Mouse (Mus musculus): Measurements from ENCODE around the gene 1500011B03Rik. TPM values are rescaled to one million over a fixed set of nuclear protein-coding genes. Genes with fewer than 3 reads are reported as not detected.
A peak's percentile ranks its signal among the peaks of the same experiment; 100 is the strongest.

Gene 1500011B03Rik
- total RNA-seq, 2 experiments from 2014 or later: 9.4 to 10.5 TPM

DNA sequence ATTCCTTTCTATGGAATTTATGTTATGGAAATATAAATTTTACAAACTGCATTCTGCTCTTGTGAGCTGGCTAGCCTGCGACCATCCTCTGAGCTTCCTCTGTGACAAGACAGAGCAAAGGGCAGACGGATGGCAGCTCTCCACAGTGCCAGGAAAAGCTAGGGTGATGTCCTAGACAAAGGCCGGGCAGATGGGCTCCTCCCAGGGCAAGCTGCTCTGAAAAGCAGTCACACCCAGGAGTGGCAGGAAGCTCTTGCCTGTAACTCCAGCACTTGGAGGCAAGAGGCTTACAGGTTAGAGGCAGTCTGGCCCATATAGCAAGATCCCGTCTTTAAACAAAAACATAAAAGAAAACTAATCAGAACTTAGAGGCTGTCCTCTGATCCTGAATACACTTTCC, 28.7 kb downstream of the 1500011B03Rik start:
- intact Hi-C loops (cut with DNase I; ENCODE audit: low total_unique reads): no loop called here
- DNase-seq: no peak

DNA sequence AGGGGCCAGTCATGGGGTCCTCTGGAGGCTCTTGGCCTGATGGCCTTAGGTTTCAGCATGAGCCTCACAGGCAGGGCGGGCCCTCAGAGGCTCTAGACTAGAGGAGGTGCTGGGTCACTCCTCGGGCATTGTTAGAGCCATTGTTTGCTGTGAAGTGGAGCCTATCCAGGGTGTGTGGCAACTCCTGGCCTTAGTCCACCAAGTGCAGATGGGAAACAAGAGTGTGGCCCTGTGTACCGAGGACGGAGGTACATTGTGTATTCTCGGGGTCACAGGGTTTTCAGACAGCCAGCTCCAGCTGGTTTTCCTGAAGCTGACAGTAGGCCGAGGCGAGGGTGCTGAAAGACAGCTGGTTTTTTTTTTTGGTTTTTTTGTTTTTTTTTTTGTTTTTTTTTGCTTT, 30.0 kb downstream of the 1500011B03Rik start:
- intact Hi-C loops (cut with DNase I; ENCODE audit: low total_unique reads): no loop called here

DNA sequence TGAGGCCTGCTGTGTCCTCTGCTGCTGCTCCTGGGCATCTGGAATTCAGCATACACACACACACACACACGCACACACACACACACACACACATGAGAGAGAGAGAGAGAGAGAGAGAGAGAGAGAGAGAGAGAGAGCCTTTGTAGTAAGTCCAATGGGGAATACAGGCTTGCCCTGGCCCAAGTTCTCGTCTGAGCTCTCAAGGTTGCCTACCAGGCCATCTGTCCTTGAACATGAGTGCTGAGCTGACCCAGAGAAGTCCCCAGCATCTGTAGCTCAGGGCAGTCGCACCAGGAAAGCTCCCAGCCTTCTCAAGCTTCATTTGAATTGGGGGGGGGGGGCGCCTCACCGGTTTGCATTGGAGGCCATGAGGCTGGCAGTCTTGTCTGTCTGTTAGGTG, 38.1 kb downstream of the 1500011B03Rik start:
- no peak for DNase-seq
- intact Hi-C loops (cut with DNase I; ENCODE audit: low total_unique reads): no loop called here

More for the DNA sequence above, 30.0 kb downstream of the 1500011B03Rik start:
- no peak for DNase-seq

DNA sequence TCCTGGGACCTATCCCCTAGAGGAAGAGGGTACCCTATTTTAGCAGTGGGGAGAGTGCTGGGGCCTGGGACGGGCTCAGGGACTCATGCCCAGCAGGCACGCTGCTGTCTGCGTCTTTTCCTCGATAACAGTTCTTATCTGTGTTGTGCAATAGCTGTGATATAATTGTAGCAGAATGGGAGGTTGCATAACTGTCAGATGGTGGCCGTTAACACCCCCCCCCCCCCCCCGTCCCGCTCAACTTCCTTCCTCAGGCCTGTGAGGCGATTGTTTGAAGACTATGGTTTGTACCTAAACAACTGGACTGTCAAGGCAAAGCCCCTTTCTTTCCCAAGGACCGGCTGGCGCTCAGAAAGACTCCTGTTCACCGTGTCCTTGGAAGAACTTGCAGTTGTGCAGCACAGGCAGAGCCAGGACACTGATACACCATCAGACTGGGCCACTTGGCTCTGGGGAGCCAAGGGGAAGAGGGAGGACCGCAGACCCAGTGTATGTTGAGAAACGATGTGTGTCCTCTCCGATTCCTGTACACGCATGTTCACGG, 38.6 kb downstream of the 1500011B03Rik start:
- DNase-seq: no peak
- intact Hi-C loops (cut with DNase I; ENCODE audit: low total_unique reads): no loop called here

DNA sequence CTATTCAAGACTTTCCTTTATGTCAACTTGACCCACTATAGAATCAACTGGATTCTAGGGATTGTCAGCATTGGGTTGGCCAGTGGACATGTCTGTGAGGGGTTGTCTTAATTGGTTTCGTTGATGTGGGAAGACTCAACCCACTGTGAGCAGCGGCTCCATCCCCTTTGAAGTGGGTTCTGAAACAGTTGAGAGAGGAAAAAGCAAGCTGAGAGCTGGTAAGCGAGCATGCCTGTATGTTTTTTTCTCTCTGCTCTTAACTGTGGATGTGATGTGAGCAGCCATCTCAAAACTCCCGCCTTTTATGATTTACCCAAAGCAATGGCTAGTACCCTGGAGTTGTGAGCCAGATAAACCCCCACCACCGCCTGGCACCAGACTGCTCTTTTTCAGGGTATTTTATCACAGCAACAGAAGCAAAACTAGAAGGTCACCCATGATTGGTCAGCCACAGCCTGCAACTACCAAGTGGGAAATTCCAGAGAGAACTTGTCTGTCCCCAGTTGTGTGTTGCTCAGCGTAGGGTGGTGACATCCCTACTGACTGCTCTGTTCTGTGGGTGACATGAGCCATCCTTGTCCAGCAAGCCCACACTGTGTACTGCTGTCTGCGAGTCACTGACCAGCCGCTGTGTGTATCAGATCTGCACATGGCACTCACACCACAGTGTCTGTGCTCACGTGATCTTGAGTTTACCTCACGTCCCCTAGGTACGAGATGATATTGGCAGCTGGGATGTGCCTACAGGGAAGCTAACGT, 39.7 kb downstream of the 1500011B03Rik start:
- intact Hi-C loops (cut with DNase I; ENCODE audit: low total_unique reads): no loop called here
- DNase-seq: no peak

DNA sequence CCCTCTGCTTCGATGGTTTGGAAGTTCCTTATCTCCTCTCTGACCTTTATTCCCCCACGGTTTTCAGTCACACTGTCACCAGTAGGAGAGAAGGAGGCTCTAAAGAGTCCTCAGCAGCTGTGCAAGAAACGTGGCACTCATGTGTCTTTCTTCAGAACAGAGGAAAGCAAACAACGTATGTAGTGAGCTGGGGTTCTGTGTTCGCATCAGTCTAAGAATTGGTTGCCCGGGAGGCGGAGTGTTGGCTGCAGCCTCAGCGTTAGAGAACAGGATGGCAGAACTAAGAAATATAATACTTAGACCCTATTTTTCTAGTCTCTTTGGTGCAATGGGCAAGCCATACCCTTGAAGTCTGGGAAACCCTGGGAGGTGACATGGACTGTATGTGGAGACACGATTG, 40.3 kb downstream of the 1500011B03Rik start:
- intact Hi-C loops (cut with DNase I; ENCODE audit: low total_unique reads): no loop called here
- no peak for DNase-seq

DNA sequence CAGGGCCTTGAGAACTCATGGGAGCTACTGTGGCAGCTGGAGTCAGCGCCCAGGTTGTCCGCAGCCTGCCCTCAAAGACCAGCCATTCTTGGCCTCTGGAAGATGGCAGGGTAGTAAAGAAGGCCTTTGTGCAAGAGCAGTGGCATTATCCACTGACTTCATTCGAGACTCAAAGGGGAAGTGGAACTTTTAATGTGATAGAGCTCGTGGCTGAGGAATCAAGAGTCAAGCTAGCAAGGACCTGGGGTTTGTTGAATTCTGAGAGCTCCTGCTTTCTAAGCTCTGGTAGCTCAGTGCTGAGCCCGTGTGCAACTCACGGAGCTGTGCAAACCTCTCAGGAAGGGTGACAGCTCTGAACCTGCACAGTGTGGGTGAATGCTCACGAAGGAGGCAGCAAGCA, 42.4 kb downstream of the 1500011B03Rik start:
- no peak for DNase-seq
- intact Hi-C loops (cut with DNase I; ENCODE audit: low total_unique reads): no loop called here

DNA sequence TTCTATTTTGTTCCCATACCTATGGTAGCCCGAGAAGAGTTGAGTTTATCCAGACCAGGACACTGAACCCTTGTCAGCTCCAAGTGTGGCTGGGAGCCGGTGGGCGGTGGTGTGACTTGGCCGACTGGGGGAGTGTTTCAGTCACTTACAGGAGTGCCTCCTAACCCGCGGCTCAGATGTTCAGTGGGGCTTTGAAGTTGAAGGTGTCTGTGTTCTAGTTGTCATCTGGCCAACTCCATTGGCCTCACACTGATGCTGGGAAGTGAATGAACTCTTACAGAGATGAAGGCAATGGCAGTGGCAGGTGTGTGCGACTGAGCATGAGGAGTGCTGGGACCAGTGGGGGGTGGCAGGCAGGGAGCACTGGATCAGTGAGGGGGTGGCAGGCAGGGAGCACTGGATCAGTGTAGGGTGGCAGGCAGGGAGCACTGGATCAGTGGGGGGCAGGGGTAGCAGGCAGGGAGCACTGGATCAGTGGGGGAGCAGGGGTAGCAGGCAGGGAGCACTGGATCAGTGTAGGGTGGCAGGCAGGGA, 43.2 kb downstream of the 1500011B03Rik start:
- intact Hi-C loops (cut with DNase I; ENCODE audit: low total_unique reads): no loop called here

DNA sequence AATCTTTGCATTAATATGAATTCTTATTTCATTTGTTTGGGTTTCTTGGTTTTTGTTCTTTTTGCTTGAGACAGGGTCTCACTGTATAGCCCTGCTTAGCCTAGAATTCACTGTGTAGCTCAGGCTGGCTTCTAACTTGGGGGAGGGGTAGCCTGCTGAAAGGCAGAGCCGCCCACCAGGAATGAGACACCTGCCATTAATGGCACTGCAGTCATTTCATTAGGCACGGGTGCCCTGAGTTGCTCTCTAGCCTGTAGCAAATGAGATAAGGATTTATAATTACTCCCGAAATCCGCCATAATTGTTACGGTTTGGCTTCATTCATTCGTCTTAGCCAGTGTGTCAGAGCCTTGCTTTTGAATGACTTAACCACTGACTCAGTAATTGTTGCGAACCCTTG, 47.1 kb downstream of the 1500011B03Rik start:
- intact Hi-C loops (cut with DNase I; ENCODE audit: low total_unique reads): no loop called here

More for the DNA sequence above, 43.2 kb downstream of the 1500011B03Rik start:
- DNase-seq: no peak

DNA sequence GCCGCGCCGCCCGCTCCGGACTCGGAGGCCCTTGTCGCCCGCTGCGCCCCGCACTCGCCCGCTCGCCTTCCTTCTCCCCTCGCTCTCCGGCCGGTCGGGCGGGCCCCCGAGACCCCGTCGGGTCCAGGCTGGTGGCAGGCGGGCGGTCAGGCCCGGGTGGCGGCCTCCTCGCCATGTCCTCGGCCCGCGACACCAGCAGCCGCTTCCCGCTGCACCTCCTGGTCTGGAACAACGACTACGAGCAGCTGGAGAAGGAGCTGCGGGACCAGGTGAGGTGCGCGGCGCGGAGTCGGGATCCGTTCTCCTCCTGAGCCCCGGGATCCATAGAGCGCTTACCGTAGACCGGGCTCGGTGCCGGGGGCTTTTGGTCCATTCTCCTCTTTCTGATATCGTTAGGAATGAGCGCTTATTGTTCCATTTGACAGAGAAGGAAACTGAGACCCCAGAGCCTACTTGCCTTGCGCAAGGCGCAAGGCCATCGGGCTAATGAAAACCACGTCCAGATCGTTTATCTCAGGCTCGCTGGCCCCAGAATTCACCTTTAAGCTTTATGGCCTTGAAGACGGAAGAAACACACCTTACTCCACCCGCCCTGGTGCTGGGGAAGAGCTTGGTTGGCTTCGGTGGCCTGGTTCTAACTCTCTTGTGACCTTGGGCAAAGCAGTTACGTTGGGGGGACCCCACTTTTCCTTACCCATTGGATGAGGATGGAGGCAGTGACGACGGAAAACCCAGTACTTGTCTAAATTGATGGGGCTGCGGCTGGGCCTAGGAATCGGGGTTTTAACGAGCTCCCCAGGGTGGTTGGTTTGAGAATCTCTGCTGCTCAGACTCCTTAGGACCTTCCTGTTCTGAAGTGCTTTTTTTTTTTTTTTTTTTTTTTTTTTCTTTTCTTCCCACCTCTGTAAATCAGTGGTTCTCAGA, 48.0 kb downstream of the 1500011B03Rik start, which contains the start of gene Git2:
Git2 (minus strand) TSS at position 462 of the 924 bp plus-strand sequence.
- intact Hi-C loops (cut with DNase I; ENCODE audit: low total_unique reads): no loop called here
- DNase-seq: peak; percentile 26

More for the DNA sequence above, 47.1 kb downstream of the 1500011B03Rik start:
- no peak for DNase-seq

DNA sequence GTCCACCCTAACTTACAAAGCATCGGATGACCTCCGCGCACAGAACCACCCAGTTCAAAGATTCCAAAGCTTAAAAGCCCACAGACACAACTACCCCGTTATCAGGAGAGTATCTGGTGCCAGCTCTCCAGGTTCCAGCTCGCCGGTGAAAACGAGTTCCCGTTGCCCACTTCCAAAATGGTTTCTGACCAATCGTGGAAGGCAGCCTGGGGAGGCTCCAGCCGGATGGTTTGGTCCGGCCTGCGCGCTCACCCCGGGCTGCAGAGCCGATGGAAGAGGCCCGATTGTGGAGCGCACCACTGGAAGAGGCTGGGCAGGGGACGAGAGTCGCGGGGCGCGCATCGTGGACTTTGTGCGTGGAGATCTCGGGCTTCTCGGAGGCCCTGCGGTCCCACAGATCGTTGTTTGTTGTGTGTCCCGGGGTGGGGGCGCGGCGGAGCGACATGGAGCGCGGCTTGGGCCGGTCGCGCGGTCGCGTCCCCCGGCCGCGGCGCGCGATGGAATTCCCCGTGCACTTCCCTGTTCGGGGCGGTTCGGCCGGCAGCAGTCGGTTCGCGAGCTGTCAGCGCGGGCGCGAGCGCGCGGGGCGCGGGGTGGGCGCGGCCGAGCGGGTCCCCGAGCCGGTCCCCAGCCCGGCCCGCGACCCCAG, 48.7 kb downstream of the 1500011B03Rik start, which contains the start of gene Ankrd13a:
Ankrd13a (plus strand) TSS at position 275 of the 649 bp plus-strand sequence.
- intact Hi-C loops (cut with DNase I; ENCODE audit: low total_unique reads): no loop called here

DNA sequence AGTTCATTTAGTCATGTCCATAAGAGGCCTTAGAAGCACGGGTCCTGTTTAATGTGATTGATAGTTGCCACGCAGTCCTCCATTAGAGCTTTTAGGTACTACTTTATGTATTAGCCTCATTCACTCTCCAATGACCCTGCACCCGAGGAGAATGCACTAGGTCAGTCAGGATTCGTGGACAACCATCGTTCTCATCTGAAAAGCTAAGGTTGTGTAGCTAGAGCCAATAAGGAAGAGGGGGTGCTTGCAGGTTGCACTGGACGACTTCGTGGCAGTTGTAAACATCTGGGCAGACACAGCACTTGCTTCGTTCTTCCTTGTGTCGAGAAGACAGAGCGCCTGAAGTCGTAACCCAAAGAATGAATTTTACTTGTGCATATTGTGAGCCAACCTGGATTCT, 49.5 kb downstream of the 1500011B03Rik start:
- DNase-seq: no peak

More for the DNA sequence above, 48.7 kb downstream of the 1500011B03Rik start, which contains the start of gene Ankrd13a:
- peak; percentile 92 for DNase-seq

DNA sequence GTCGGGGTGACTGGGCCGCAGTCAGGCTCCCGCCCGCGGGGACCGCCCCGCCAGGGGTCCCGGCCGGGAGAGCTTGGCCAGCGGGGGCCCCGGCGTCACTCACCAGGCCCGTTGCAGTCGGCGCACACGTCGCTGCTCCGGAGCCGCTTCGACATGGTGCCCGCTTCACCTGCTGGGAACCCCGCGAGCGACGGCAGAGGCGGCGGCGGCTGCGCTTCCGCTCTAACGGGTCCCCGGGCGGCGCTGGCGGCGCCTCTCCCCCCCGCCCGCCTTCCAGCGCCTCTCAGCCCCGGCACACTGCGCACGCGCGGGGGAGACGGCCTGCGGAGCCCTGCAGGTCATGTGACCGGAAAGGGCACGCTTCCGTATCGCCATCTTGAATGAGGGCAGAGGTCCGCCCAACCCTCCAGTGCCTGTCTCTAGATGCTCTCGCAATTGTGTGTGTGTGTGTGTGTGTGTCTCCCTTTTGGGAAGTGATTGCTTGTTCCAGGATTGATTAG, 50.0 kb downstream of the 1500011B03Rik start:
- intact Hi-C loops (cut with DNase I; ENCODE audit: low total_unique reads): no loop called here

More for the DNA sequence above, 49.5 kb downstream of the 1500011B03Rik start:
- intact Hi-C loops (cut with DNase I; ENCODE audit: low total_unique reads): no loop called here

DNA sequence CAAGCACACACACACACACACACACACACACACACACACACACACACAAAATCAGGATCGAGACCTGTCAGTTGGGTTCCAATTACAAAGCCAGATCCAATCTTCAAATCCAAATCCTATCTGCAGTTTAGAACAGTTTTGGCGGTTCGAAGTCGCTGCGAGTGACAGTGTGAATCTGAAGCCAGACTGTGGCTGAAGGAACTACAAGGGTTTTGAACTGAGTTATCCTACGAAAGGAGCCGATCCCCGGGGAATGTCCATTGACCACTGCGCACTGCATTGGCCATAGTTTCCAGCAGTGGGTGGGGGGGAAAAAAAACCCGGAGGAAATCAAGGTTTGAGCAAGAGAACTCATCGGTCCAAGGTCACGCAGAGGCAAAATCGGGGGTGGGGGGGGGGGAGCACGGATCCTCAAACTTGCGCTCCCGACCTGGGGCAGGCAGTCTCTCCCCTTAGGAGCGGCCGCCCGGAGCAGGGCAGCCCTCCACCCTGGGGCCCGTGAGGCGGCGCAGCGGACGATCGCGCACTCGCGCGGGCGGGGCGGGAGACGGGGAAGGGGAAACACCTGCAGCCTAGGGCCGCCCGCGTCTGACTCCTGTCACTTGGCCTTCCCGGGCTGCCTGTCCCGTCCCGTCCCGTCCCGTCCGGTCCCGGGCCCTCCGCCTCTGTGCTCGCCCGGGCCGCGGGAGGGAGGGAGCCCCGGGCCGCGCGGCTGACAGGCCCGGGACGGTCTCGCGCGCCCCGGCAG, 50.6 kb downstream of the 1500011B03Rik start:
- DNase-seq: peak; percentile 69
- intact Hi-C loops (cut with DNase I; ENCODE audit: low total_unique reads): no loop called here

More for the DNA sequence above, 50.0 kb downstream of the 1500011B03Rik start:
- DNase-seq: peak; percentile 99

DNA sequence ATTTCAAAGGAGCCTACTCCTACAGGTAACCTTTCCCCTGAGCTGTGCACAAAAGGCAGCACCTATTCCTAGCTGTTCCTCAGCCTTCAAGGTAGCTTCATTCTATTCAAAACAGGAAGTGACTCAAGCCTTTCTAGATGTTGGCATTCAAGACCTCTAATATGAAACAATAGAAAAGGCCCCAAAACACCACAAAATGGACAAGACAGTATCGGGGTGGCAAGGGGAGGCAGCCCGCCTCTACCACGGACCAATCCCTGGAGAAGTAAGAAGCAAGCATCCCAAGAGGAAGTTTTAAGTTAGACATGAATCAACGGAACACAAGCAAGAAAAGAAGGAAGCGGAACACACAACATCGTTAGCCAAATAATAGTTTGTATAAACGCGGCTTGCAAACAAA, 51.5 kb downstream of the 1500011B03Rik start:
- DNase-seq: no peak
- intact Hi-C loops (cut with DNase I; ENCODE audit: low total_unique reads): no loop called here

DNA sequence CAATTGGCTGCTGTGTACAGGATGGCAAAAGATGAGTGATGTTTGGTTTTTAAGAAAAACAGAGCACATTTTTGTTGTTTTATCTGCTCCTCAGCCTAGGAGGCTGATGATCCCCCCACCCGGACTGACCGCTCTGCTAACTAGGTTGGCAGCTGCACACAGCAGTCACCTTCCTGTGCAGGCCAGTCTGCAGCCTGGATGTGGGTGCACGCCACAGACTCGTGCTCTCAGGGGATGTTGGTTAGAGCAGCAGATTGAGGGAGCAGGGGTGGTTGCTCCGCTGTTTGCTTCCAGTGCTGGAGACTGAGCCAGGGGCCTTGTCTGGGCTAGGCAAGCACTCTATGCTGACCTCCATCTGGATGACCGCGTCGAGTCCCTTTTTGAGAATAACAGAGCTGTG, 53.5 kb downstream of the 1500011B03Rik start:
- no peak for DNase-seq
- intact Hi-C loops (cut with DNase I; ENCODE audit: low total_unique reads): no loop called here

DNA sequence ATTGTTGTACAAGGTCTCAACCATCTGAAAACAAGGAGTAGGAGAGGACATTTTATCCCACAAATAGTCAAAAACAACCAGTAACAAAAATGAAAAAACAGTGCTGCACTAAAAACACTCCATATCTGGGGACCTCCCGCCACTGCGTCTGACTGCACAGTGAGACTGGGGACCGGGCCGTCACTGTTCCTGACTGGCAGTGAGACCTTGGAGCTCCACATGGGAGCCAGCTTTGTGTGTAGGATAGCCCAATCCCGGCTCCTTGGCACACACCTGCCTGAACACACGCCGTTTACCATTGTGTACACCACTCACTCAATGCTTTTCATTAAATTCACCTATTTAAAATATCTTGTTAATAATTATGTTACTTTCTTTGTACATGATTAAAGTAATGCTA, 56.1 kb downstream of the 1500011B03Rik start:
- intact Hi-C loops (cut with DNase I; ENCODE audit: low total_unique reads): no loop called here
- no peak for DNase-seq

DNA sequence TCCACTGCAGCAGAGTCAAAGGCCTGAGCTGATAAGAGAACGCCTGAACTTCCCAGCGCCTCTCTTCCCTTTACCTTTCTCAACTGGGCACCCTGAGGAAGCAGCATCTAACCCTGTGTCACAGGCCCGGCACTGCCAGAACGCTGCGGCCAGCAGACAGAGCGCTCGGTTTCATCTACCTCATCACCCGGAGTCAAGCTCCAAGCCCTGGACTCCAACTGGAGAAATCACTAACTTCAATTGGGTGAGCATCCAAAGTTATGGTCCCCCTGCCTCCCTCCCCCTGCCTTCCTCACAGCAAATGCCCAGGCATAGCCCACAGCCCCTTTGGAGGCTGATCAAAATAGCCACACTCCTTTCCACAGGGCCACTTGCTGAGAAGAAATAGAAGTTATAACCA, 56.6 kb downstream of the 1500011B03Rik start:
- intact Hi-C loops (cut with DNase I; ENCODE audit: low total_unique reads): no loop called here
- DNase-seq: no peak

Measured in gastrocnemius, postnatal 14 days (tissue).